Mouse (Mus musculus): ENCODE results near the gene Cyp46a1. TPM values are rescaled to one million over a fixed set of nuclear protein-coding genes. Genes with fewer than 3 reads are reported as not detected.

Cyp46a1 gene
- polyA plus RNA-seq, 1 experiment from 2014 or later, result 5.8 TPM

GRCm38 (mm10) chr12:108409100-108409499 lies 74.9 kb downstream of the Cyp46a1 start:
- H3K27ac ChIP-seq (replicated peaks; ENCODE audit: low read depth, low read length), result no peak overlapping the region
- WGBS, result 50% methylated on average over 5 of the region's 5 CpGs
- H3K4me3 ChIP-seq (ENCODE audit: low read depth, low read length), result no peak overlapping the region
- no peaks in the 10 kb centered on the region for H3K27me3 ChIP-seq (replicated peaks; ENCODE audit: control insufficient read depth, insufficient read depth, low read length)
- ATAC-seq (ENCODE audit: low read depth), result no peak
- no peaks in the 10 kb centered on the region for H3K36me3 ChIP-seq (ENCODE audit: control insufficient read depth, insufficient read depth, low read length)
- H3K4me1 ChIP-seq (ENCODE audit: control insufficient read depth, insufficient read depth, low read length), result peaks cover 4% of the 10 kb centered on the region; the same call in 1 of the 2 replicates
- H3K9ac ChIP-seq (ENCODE audit: low read depth, low read length), result no peak overlapping the region
- H3K4me2 ChIP-seq (ENCODE audit: low read depth, low read length), result no peak overlapping the region
- no peak for DNase-seq (ENCODE audit: low spot score)
- H3K9me3 ChIP-seq (ENCODE audit: control insufficient read depth, low read length), result no peaks in the 10 kb centered on the region

- no peaks in the 10 kb centered on the region for H3K9me3 ChIP-seq (ENCODE audit: control insufficient read depth, low read length)
- no peak overlapping the region for H3K9ac ChIP-seq (ENCODE audit: low read depth, low read length)
- no peaks in the 10 kb centered on the region for H3K27me3 ChIP-seq (replicated peaks; ENCODE audit: control insufficient read depth, insufficient read depth, low read length)
- H3K4me1 ChIP-seq (ENCODE audit: control insufficient read depth, insufficient read depth, low read length), result no peaks in the 10 kb centered on the region
- H3K4me2 ChIP-seq (ENCODE audit: low read depth, low read length), result no peak overlapping the region
- H3K36me3 ChIP-seq (ENCODE audit: control insufficient read depth, insufficient read depth, low read length), result no peaks in the 10 kb centered on the region
- DNase-seq (ENCODE audit: low spot score) (peak; percentile 55), ATAC-seq (ENCODE audit: low read depth) (peak; percentile 87)
- WGBS, result 40% methylated on average over 14 of the region's 14 CpGs
- H3K4me3 ChIP-seq (ENCODE audit: low read depth, low read length), result no peak overlapping the region
- H3K27ac ChIP-seq (replicated peaks; ENCODE audit: low read depth, low read length), result no peak overlapping the region
Measured at GRCm38 (mm10) chr12:108410416-108411208, 76.4 kb downstream of the Cyp46a1 start.

Other genes with a start within 250 kb of the Cyp46a1 start
- gene Setd3, start 155.1 kb upstream of the Cyp46a1 start, polyA plus RNA-seq (2014; fragmentation: Nextera tagmentation; extraction: Ambion mirVana), result 74.3 and 79.8 TPM in 2 replicates
- 5.1 and 5.9 TPM in 2 replicates for gene Ccnk, start 154.8 kb upstream of the Cyp46a1 start, polyA plus RNA-seq (2014; fragmentation: Nextera tagmentation; extraction: Ambion mirVana)
- 4.2 and 4.7 TPM in 2 replicates for gene Ccdc85c, start 59.0 kb upstream of the Cyp46a1 start, polyA plus RNA-seq (2014; fragmentation: Nextera tagmentation; extraction: Ambion mirVana)
- 0.58 and 0.64 TPM in 2 replicates for gene Hhipl1, start 28.1 kb upstream of the Cyp46a1 start, polyA plus RNA-seq (2014; fragmentation: Nextera tagmentation; extraction: Ambion mirVana)
- gene Eml1, start 36.6 kb downstream of the Cyp46a1 start, polyA plus RNA-seq (2014; fragmentation: Nextera tagmentation; extraction: Ambion mirVana), result 62.3 and 62.8 TPM in 2 replicates
- gene Evl, start 220.3 kb downstream of the Cyp46a1 start, polyA plus RNA-seq (2014; fragmentation: Nextera tagmentation; extraction: Ambion mirVana), result 62.7 and 66.4 TPM in 2 replicates

All from embryonic facial prominence, embryonic 14.5 days (tissue).